Mouse (Mus musculus): ENCODE data around the gene Gpc6.

Gpc6 gene

DNA sequence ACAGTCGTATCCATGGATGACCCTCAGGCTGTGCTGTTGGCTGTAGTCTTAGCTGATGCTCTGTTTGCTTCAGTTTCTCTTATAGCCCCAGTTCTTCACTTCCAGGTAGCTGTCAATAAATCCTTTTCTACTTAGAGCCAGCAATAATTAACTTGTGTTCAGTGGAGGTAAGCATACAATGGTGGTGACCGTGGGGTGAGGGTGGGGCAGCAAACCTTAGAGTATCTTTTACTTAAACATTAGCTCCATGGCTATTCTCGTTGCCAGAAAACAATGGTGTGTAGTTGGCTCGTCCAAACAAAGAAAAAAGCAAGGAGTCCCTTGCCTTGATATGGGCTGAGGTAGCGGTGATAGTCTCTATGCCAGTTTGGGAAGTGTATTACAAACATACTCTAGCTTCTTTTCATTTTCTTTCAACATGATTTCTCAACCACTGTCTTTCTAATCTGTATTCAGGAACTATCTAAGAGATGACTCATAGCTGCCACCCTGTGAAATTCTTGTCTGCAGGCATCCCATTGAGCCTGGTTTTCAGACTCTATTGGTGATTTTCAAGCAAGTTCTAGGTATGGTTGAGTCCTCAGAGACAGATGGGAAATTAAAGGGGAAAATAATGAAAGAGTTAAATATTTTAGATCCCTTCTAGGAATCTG is 22.9 kb downstream of the Gpc6 start:
- in situ Hi-C loops (cut with MboI, MseI), result no loop called here

DNA sequence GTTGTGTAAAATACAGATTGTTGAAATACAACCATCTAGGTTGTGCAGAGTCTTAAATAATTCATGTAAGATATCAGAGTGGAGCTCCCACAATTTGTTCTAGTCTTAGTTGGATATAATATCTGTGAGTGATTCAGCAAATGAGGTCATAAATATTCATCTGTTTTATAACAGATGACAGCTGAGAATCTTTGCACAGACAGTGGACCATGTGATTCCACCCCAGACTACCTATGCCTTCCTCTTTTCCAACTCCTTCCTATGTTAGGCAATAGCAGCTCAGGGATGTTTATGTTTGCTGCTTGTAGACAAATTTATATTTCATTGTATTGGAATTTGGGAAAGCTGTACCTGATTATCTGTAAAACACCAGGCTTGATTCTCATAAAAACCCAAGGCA is 32.0 kb downstream of the Gpc6 start:
- in situ Hi-C loops (cut with MboI, MseI), result no loop called here

DNA sequence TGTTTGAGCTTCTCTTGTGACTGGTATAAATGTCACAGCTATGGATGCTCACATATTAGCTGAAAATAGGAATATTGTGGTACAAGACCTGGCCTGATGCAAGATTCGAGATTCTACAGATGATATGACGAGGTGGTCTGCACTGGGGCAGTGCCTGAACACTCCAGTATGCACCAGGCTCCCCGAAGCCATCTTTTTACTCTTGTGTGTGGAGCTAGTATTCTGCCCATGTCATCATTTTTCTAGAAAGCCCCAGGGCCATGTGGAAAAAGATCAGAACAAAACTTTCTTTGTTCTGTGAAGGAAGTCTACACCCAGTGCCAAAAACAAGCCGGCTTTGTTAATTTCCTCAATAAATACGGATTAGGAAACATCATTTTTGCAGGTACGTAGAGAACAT is 39.7 kb downstream of the Gpc6 start:
- in situ Hi-C loops (cut with MboI, MseI), result no loop called here

DNA sequence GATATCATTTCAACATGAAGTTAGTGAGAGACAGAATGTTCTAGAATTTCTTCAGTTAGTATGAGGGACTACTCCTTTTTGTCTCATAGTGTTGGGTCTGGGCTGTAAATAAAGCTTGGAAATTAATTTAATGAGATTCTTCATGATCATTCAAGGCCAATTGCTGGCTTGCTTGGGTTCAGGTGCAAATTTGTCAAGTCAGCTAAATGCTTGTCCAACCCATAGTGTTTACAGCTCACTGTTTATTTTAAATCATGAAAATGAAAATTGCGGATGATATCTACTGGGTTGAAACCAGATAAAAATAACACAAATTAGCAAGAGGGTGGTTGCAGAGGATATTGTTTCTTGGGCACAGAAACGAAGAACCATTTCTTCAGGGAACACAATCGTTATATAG is 49.6 kb downstream of the Gpc6 start:
- in situ Hi-C loops (cut with MboI, MseI), result no loop called here

DNA sequence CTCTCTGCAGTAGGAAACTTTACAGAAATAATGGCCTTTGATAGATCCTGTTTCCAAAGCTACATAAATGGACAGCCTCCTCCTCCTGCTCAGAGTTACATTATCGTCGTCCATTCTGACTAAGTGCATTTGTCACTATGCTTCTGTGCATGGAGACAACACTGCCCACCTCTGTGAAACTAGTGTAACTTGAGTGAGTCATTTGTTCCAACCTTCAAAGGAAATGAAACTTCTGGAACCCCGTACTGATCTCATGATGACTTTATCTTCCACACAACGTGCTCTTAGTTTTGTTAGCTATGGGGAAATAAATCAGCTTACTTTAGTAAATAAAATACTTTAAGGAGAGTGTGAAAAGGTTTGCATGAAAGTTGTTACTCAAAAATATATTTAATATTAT is 50.1 kb downstream of the Gpc6 start:
- in situ Hi-C loops (cut with MboI, MseI), result no loop called here

DNA sequence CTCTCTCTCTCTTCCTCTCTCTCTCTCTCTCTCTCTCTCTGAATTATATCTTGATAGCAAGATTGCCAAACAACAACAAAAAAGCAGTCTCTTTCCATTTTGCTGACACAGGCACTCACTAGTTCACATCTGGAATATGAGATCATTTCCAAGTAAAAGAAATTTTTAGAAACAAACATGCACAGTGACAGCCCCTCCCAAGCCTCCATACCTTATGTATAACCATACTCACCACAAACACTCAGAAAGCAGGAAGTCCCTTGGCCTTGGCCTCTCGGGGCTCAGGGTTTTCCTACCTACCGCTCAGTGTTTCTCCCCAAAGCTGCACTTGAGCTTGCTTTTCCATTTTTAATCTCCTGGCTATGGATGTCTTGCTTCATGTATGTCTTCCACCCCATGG is 52.1 kb downstream of the Gpc6 start:
- in situ Hi-C loops (cut with MboI, MseI), result no loop called here

DNA sequence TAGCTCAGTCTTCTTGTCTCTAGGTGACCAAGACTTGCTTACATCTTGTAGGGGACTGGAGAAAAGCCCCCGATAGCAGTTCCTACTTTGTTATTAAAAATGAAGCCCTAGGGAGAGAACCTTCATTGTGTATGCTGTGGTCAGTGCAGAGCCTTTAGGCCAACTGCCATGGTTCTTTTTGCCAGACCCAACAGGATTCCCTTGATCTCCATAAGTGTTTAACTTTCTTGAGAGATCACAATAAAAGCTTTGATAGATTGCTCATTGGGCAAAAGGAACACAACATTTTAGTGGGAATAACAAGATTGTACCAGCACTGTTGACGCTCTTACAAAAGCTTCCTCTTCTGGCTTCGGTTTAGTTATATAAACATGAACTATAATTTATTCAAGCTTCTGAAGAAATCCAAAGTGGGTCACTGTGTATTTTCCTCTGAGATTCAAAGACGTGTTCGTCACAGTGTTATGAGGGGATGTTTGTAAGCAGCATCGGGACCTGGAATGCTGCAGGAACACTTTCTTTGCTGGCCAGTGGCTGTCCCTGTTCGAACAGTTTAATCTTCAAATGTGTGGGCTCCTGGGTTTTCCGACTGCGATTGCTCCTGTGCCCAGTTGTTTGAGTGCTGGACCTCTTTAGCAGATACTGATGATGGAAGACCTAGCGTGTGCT is 54.7 kb downstream of the Gpc6 start:
- in situ Hi-C loops (cut with MboI, MseI), result no loop called here

GRCm38 (mm10) chr14:116981711-116982110 is 56.6 kb downstream of the Gpc6 start:
- in situ Hi-C loops (cut with MboI, MseI), result no loop called here

DNA sequence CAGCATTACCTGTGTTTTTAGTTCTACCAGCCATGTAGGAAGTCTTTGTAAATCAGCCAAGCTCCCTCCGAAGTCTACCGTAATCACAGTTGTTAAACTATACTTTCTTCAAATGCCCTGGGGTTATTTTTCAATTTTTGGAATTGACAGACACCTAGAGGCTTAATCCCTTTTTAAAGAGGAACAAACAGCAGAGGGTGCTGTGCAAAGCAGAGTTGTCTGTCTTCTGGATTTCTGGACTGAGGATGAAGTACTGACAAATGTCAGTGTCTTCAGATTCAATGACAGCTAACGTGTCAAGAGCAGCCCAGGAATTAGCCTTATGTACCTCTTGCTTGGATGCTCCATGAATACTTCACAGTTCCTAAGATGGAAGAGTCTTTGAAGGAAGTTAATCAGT is 62.2 kb downstream of the Gpc6 start:
- in situ Hi-C loops (cut with MboI, MseI), result no loop called here

GRCm38 (mm10) chr14:117000376-117000775 is 75.3 kb downstream of the Gpc6 start:
- in situ Hi-C loops (cut with MboI, MseI), result no loop called here

DNA sequence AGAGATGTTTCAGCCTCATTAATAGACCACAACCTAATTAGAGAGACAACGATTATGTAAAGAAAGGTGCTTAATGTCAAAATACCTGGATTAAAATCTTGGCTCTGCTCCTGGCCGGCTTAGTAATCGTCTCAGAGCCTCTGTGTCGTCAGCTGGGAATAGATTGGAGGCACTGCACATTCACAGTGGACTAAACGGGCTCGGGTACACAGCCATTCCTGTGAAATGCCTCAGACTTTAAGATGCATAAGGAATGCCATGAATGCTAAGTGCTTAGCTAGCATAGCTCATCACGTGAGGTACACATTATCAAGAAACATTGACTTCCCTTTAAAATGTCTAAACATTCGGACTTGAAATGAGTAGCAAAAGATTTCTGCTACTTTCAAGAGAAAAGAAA is 77.2 kb downstream of the Gpc6 start:
- in situ Hi-C loops (cut with MboI, MseI), result no loop called here

GRCm38 (mm10) chr14:117008781-117009180 is 83.7 kb downstream of the Gpc6 start:
- in situ Hi-C loops (cut with MboI, MseI), result no loop called here

GRCm38 (mm10) chr14:117012969-117013368 is 87.9 kb downstream of the Gpc6 start:
- in situ Hi-C loops (cut with MboI, MseI), result no loop called here

GRCm38 (mm10) chr14:117013554-117014117 is 88.5 kb downstream of the Gpc6 start:
- in situ Hi-C loops (cut with MboI, MseI), result no loop called here

GRCm38 (mm10) chr14:117015333-117015922 is 90.3 kb downstream of the Gpc6 start:
- in situ Hi-C loops (cut with MboI, MseI), result no loop called here

DNA sequence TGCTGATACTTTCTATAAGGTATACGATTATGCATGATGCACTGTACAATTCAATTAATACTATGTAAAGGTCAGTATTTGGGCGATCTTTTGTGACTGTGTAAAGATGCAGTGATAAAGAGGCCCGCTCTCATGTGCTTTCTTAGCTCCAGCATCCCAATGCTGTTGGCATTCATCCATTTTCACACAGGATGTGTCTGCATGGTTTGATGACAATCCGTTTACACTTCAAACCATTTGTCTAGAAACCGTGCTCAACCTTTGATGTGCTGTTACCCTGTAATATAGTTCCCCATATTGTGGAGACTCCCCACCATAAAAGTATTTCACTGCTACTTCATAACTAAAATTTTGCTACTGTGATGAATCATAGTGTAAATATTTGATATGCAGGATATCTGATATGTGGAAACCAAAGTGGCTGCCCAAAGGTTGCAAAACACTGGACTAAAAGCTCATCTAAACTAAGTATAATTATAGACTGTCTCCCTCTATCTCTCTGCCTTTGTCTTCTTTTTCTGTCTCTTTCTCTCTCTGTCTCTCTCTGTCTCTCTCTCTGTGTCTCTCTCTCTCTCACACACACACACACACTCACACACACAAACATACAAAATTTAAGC is 97.2 kb downstream of the Gpc6 start:
- in situ Hi-C loops (cut with MboI, MseI), result no loop called here

GRCm38 (mm10) chr14:117034146-117034545 is 109.0 kb downstream of the Gpc6 start:
- in situ Hi-C loops (cut with MboI, MseI), result no loop called here

GRCm38 (mm10) chr14:117041017-117041416 is 115.9 kb downstream of the Gpc6 start:
- in situ Hi-C loops (cut with MboI, MseI), result no loop called here

- in situ Hi-C loops (cut with MboI, MseI), result no loop called here
These were observed 123.8 kb downstream of the Gpc6 start for GRCm38 (mm10) chr14:117048951-117049350.

- in situ Hi-C loops (cut with MboI, MseI), result no loop called here
These were observed 125.8 kb downstream of the Gpc6 start for GRCm38 (mm10) chr14:117050877-117051276.

- in situ Hi-C loops (cut with MboI, MseI), result no loop called here
These were observed 128.2 kb downstream of the Gpc6 start for GRCm38 (mm10) chr14:117053361-117053760.

DNA sequence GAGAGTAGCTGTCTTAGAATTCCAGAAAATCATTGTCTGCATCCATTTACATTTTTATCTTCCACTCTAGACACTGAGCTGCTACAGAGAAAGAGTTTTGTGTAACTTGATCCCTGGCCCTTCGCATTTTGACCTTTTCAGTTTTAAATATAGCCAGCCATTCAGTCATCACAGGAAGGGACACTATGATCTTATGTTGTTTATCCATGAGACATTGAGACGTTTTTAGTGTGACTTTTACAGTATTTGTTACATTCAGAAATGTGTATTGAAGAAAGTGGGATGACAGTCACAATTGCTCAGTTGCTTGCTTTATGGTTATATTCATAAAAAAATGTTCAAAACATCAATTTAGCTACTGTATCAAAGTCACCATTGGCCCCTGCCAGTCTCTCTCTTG is 130.0 kb downstream of the Gpc6 start:
- in situ Hi-C loops (cut with MboI, MseI), result no loop called here

Measured in regulatory T cell (primary cell).